Mouse (Mus musculus) embryo, embryonic 10.5 days (tissue): ENCODE data around the gene Ugt1a10.

ENCODE experiments used
- DNase-seq: peaks from one replicate; pipeline ENCODE4 v3.0.0-alpha.2; 2015; ENCODE audit warnings: low spot score

Gene Ugt1a10

DNA sequence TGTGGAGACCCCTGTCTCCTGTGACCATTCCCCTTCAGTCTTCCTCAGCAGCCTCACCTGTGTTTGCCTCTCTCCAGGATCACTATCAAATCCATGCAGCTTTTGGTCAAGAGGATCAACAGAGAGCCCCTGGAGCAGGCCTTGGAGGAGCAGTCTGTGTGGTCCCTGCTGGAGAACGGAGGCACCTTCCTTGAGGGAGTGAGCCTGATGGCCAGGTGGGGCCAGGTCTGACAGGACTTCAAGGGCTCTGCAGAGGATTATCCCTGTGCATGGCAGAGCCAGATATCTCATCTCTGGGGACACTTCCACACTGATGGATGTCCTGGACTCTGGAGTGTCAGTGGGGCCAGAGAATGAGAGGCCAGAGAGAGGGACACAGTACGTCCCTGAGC lies 200.3 kb downstream of the Ugt1a10 start:
- DNase-seq: no peak

GRCm38 (mm10) chr1:88255989-88256754 lies 201.0 kb downstream of the Ugt1a10 start:
- no peak for DNase-seq

DNA sequence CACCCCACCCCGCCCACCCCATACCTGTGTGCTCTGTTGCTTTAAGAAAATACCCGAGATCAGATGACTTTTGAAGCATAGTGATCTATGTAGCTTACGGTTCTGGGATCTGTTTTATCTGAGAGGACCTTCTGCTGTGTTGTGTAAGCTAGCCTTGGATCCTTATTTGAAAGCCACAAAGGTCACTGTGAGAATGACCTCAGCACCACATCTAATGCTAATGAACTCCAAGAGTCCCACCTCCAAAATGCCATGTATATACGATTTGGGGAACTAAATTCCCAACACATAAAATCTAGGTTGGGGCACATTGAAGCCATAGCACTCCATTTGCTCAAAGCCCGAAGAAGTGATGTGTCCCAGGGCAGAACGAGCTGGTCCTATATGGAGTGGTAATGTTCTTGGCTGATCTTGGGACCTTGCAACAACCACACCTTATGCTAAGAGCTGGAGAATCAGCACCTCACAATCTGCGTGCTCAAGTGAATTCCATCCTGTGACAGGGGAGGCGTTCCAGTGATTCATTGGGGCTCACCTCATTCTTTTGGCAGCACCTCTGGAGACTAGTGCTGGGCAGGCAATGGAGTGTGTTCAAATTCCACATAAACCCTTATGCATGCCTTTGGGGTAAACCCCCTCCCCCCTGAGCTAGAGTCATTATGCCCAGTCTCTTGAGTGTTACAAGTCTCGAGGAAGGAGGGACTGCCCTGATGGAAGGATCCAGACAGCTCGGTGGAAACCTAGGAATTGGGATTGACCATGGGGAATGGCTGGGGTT lies 201.9 kb downstream of the Ugt1a10 start:
- no peak for DNase-seq

GRCm38 (mm10) chr1:88257681-88258080 lies 202.5 kb downstream of the Ugt1a10 start:
- no peak for DNase-seq

- no peak for DNase-seq
Measured at GRCm38 (mm10) chr1:88258361-88258760, 203.2 kb downstream of the Ugt1a10 start.

DNA sequence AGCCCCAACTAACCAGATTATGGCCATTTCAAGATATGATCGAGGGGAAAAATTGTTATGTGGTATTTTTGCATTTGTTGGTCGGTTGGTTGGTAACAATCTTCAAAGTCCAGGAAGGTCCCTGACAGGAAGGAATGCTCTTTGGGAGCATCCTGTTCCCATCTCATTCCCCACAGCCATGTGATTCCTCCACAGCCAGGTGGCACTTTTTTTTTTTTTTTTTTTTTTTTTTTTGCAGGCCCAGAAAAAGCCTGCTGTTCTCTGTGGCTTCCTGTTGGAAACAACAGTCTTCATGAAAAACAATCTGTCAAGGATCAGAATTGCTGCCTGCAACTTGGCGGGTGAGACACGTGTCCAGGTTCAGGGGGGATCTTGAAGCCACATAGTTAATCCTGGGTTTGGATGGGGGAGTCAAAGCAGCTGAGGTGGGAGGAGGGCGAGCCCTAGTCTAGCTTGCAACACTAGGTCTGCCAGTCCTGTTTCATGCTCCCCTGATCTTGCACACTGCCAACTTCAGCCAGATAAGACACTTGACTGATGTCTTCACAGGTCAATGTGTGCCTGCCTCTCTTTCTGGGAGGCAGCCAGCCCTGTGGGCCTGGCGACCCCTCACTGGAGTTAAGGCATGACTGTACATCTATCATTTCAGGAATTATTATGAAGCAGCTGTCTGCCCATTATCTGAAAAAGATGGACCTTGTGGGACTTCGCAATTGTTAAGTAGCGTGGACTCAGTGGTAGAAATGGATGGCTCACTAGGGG lies 203.9 kb downstream of the Ugt1a10 start:
- DNase-seq: no peak

GRCm38 (mm10) chr1:88259643-88260024 lies 204.4 kb downstream of the Ugt1a10 start:
- no peak for DNase-seq

DNA sequence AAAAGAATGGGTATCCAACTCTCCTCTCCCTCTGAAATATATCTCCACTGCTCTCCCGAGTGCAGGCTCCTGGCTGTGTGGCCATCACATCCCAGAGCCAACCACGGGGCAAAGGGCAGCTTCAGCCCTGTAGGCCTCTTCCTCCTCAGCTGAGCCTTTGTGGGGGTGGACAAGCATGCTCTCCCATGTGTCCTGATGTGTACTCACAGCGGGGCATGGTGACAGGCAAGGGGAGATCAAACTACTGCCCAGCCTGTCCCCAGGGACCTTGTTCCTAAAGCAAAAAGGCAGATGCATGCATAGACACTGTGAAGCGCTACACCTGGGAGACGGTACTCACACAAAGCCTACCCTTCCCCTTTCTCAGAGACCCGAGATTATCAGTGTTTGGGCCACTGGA lies 204.9 kb downstream of the Ugt1a10 start:
- no peak for DNase-seq

DNA sequence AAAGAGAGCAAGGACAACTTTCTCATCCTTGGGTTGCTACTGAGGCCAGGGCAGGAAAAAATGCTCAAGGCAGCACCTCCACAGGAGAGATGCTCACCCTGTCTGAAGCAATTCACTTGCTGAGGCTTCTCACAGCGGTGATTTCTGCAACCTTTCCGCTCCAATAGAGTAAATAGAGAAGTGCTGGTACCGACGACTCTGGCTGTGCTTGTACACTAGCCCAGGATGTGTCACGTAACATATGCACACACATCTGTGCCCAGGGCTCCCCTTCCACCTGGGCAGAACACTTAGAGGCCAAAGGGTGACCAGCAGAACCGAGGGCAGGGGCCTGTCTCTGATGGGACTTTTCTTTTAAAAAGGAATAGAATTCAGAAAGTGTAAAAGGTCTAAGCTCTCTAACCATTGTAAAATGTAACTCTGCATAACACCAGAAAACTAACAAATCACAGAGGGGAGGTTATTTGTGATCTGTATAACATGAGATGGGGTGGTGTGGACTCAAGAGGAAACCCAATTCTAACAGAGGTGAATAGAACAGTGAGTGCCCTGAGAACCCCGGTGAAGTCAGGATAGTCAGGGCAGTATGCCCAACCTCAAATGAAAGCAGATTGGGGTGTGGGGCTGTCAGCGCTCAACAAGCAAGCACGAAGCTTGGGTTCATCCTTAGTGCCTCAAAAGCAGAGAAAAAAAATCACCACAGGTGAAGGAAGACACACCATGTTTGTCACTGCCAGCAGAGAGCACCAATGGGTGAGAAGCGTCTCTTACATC lies 205.6 kb downstream of the Ugt1a10 start:
- no peak for DNase-seq

DNA sequence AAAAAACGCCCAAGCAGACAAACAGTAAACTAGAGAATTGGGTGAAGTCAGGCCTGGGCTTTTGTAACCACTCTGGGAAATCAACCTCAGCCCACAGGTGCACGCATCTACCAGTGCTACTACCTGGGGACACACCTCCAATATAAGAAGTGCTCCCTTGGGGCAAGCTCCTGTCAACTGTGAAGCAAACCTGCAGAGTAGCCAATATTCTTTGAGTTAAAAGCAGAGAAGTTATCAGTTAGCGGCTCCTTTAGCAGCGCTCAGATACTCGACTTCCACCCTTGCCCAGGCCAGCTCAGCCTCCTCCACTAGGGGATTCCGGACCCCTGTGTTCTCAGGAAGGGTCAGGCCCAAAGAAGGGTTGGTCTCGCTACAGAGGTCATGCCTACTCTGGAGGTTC lies 206.5 kb downstream of the Ugt1a10 start:
- DNase-seq: no peak

DNA sequence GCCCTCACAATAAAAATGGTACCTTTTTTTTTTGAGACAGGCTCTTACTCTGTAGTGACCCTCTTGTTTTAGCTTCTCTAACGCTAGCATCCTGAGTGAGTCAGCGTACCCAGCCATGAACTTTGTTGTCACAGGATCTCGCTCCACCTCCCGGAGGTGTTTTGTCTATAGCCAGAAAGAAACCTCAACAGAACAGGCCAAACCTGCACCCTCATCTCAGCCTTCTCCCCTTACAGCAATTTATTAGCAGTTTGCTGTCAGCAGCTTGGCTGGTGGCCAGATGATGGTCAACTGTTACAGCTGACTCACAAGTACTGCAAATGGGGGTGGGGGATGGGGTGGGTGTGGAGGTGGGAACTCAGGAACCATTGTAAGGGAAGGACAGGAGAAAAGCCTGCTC lies 207.1 kb downstream of the Ugt1a10 start:
- DNase-seq: no peak

- DNase-seq: no peak
Measured at GRCm38 (mm10) chr1:88262961-88263360, 207.8 kb downstream of the Ugt1a10 start.

- no peak for DNase-seq
Measured at GRCm38 (mm10) chr1:88263778-88264177, 208.6 kb downstream of the Ugt1a10 start.

DNA sequence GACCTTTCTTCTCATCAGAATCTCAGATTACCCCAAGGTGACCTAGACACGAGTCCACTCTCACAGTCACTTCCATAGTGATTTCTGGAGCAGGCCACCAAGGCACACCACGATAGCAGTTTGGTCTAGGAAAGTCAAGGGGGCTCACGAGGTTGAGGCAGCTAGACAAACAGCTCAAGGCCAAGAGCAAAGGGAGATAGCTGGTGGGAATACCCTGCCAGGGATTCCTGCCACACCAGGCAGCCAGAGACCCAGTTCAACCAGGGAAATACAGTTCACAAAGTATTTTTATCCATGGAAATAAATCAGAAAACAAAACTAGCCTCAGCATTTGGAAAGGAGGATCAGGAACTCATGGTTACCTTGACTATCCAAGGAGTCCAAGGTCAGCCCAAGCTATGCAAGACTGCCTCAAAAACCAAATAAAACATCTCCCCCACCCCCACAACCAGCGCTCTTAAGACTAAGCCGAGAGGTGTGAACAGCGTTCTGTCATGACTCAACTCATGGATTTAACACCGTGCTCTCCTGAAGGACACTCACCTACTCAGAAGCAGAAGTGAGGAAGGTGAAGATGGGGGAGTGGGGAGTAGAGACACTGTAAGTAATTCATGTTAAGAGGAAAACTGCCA lies 209.2 kb downstream of the Ugt1a10 start:
- DNase-seq: no peak

DNA sequence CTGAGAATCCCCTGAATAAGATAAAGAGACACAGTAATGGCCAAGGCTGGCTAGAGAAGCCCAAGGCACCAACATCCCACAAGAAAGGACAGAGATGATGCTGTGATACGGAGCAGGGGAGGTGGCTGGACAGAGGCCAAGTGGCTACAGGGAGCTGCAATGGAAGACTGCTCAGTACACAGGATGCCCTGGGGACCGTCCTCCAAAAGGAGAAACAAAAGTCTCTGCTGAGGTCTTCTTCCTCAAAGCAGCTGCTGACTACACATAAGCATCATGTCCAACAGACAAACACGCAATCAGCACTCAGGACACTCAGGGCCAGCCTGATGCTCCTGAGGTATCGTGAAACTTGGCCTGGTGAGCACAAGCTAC lies 209.7 kb downstream of the Ugt1a10 start:
- no peak for DNase-seq

DNA sequence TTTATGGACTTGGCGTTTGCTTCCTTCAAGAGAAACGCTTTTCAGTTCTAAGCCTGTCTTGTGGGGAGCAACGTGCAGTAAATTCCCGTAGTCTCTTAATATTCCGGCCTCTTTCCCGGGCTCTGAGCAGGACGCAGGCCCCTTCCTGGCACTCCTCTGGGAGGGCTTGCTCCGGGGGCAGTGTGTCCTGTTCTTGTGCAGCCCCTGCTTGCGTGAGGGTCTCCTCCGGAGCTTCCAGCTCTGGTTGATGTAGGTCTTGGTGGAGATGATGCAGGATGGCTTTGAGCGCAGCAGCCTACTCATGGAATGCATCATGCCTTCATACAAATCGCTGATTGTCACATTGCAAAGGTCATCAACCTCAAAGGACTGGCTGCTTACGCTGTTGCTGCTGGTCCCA lies 210.9 kb downstream of the Ugt1a10 start:
- no peak for DNase-seq

- DNase-seq: no peak
Measured at GRCm38 (mm10) chr1:88267489-88267888, 212.3 kb downstream of the Ugt1a10 start.

DNA sequence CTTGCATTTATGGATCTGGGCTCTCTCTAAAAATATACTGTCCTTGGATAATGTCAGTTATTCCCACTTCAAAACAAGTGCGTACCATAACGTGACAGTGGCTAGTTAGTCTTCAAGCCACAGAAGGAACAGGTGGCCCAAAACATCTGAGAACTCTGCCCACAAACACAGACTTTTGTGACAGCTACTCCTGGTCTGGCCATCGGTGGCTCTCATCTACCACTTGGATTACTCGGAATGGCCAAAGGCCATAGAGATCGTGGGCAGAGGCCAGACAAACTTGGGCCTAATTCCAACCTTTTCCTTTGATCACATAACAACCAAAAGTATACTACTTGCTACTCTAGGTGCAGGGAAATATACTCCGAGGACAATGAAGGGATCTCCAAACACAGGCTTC lies 212.9 kb downstream of the Ugt1a10 start:
- no peak for DNase-seq
